Mouse (Mus musculus): ENCODE data around the gene Tmem158. TPM values are rescaled to one million over a fixed set of nuclear protein-coding genes. Genes with fewer than 3 reads are reported as not detected.
A peak's percentile ranks its signal among the peaks of the same experiment; 100 is the strongest.

Gene Tmem158
- polyA plus RNA-seq, 1 experiment from 2014 or later, result 12.2 TPM

- Histone ChIP-seq H3K4me3 (replicated peaks; ENCODE audit: low read depth, low read length) (peak within 1 kb of the TSS; percentile 40), H3K9ac (ENCODE audit: low read depth, low read length) (peak within 1 kb of the TSS; percentile 59), H3K9me3 (replicated peaks; ENCODE audit: low read length) (no peaks in the 10 kb centered on the region), H3K4me1 (replicated peaks; ENCODE audit: insufficient read depth, low read length) (no peaks in the 10 kb centered on the region), H3K36me3 (ENCODE audit: insufficient read depth, low read length) (no peaks in the 10 kb centered on the region), H3K4me2 (ENCODE audit: low read length) (peak within 1 kb of the TSS; percentile 61), H3K27me3 (ENCODE audit: insufficient read depth, low read length) (no peaks in the 10 kb centered on the region), H3K27ac (peak within 1 kb of the TSS; percentile 52)
- ATAC-seq (replicated peaks; ENCODE audit: low FRiP score, low read depth) (peak; percentile 90), DNase-seq (ENCODE audit: low spot score) (peak; percentile 32)
- WGBS, result 12% methylated on average over 40 of the region's 45 CpGs
- TF ChIP-seq CTCF (IDR thresholded peaks at IDR 0.05; ENCODE audit: low read depth), result no peak
Measured at GRCm38 (mm10) chr9:123215621-123216440, 44.7 kb downstream of the Tmem158 start, which contains the start of gene Cdcp1. Gene Cdcp1 (minus strand): TSS chr9:123216038.

- H3K27me3 ChIP-seq (ENCODE audit: insufficient read depth, low read length), result no peaks in the 10 kb centered on the region
- no peaks in the 10 kb centered on the region for H3K36me3 ChIP-seq (ENCODE audit: insufficient read depth, low read length)
- H3K4me2 ChIP-seq (ENCODE audit: low read length), result no peak overlapping the region
- TF ChIP-seq CTCF (IDR thresholded peaks at IDR 0.05; ENCODE audit: low read depth), result no peak
- H3K4me3 ChIP-seq (replicated peaks; ENCODE audit: low read depth, low read length), result no peak overlapping the region
- no peaks in the 10 kb centered on the region for H3K9me3 ChIP-seq (replicated peaks; ENCODE audit: low read length)
- H3K27ac ChIP-seq, result no peak overlapping the region
- 61% methylated on average over 9 of the region's 9 CpGs for WGBS
- DNase-seq (ENCODE audit: low spot score), result no peak
- H3K4me1 ChIP-seq (replicated peaks; ENCODE audit: insufficient read depth, low read length), result no peaks in the 10 kb centered on the region
- no peak for ATAC-seq (replicated peaks; ENCODE audit: low FRiP score, low read depth)
- no peak overlapping the region for H3K9ac ChIP-seq (ENCODE audit: low read depth, low read length)
Measured at GRCm38 (mm10) chr9:123213371-123213770, 47.2 kb downstream of the Tmem158 start.

Other genes starting within 250 kb of the Tmem158 start
- gene Tmem42, start 239.4 kb downstream of the Tmem158 start, polyA plus RNA-seq (2015; fragmentation: Nextera tagmentation; extraction: Ambion mirVana), result 34.2 and 35.6 TPM in 2 replicates
- 0.36 TPM in 1 of 2 replicates, not detected in the other for gene Tgm4, start 226.0 kb downstream of the Tmem158 start, polyA plus RNA-seq (2015; fragmentation: Nextera tagmentation; extraction: Ambion mirVana)
- 57.9 and 58.7 TPM in 2 replicates for gene Zdhhc3, start 147.6 kb downstream of the Tmem158 start, polyA plus RNA-seq (2015; fragmentation: Nextera tagmentation; extraction: Ambion mirVana)
- gene Exosc7, start 147.5 kb downstream of the Tmem158 start, polyA plus RNA-seq (2015; fragmentation: Nextera tagmentation; extraction: Ambion mirVana), result 90.9 and 91.1 TPM in 2 replicates
- 0.69 and 1.6 TPM in 2 replicates for gene Clec3b, start 109.8 kb downstream of the Tmem158 start, polyA plus RNA-seq (2015; fragmentation: Nextera tagmentation; extraction: Ambion mirVana)
- gene Cdcp1, start 44.7 kb downstream of the Tmem158 start, polyA plus RNA-seq (2015; fragmentation: Nextera tagmentation; extraction: Ambion mirVana), result 6.8 and 7.4 TPM in 2 replicates
- 1,450 and 1,696 TPM in 2 replicates for gene Lars2, start 106.2 kb upstream of the Tmem158 start, polyA plus RNA-seq (2015; fragmentation: Nextera tagmentation; extraction: Ambion mirVana)
- gene Limd1, start 217.9 kb upstream of the Tmem158 start, polyA plus RNA-seq (2015; fragmentation: Nextera tagmentation; extraction: Ambion mirVana), result 43.3 and 44.0 TPM in 2 replicates

All from kidney, postnatal 0 days (tissue).